Mouse (Mus musculus) hematopoietic stem cell, adult 5-6 weeks (primary cell): ENCODE data around the gene Gm36210. TPM values are rescaled to one million over a fixed set of nuclear protein-coding genes. Genes with fewer than 3 reads are reported as not detected.
A peak's percentile ranks its signal among the peaks of the same experiment; 100 is the strongest.

Source experiments
- ATAC-seq, 2 experiments: fragments of 125-278 bp in 1 of 2; replicated peaks in 1 of 2; 2 replicates each; pipeline ENCODE4 v1.8.0; 2016 to 2017; ENCODE audit warnings: inconsistent platforms in 2 of 2, mild to moderate bottlenecking in 2 of 2, moderate number of reproducible peaks in 2 of 2, low read depth in 1 of 2, moderate TSS enrichment in 1 of 2; ENCODE audit not compliant: low FRiP score in 2 of 2, poor library complexity in 2 of 2, severe bottlenecking in 2 of 2, insufficient read depth in 1 of 2, low TSS enrichment in 1 of 2
- total RNA-seq: library from RNA; stranded (forward); fragments of 172-1452, 232-1000 nt; gene quantifications from 2 replicates; pipeline ENCODE4 v1.2.3, GENCODE M21; 2017

Gene Gm36210
- total RNA-seq, result not detected in 2 replicates

DNA sequence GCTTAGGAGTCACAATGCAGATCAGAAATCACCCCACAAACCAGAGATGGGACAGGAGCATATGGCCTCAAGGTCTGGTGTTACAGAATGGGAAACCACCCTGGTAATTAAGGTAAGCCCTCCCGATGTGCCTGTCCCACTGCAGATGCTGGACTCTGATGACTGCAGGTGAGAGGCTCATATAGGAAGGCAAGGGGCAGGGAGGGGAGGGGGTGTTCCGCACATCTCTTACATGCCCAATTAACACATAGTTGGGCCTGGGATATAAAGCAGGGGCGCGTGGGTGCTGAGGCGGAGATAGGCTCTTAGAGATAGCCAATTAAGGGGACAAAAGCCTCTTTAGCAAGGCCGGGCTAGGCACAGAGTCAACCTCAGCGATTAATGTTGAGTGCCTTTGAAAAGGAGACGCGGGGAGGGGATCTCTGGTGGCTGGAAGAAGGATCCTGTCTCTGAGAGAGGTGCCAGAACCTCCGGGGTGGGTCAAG lies at the start of gene Gm36210:
Gene Gm36210, minus strand, starts transcription at position 51 of the 485 bp plus-strand sequence.
- ATAC-seq, result no peak

DNA sequence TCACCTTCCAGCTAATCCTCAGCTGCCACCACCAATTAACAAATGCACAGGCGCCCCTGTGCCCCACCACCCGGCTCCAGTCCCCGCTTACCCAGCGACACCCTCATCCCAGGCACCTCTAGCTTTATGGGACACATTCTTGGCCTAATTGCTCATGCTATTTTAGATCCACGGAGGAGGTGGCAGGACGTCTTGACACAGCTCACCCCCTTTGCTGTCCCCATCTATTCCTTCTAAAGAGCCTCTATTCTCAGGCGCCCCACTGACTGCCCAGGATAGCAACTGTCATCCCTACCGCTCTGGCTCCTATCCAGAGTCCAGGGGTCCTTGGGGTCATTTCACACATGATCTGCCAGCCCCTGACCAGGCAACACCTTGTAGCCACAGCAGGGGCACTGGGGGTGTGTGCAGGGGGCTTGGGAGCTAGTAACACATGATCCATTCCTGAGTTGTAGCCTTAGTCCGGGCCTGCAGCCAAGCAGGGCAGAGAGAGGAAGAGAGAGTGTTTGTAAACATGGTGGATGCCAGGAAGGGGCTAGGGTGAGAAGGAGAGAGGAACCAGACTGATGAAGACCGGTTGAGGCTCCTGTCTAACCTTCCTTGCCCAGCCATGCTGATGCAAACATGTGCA lies 47.6 kb upstream of the Gm36210 start:
- no peak for ATAC-seq

DNA sequence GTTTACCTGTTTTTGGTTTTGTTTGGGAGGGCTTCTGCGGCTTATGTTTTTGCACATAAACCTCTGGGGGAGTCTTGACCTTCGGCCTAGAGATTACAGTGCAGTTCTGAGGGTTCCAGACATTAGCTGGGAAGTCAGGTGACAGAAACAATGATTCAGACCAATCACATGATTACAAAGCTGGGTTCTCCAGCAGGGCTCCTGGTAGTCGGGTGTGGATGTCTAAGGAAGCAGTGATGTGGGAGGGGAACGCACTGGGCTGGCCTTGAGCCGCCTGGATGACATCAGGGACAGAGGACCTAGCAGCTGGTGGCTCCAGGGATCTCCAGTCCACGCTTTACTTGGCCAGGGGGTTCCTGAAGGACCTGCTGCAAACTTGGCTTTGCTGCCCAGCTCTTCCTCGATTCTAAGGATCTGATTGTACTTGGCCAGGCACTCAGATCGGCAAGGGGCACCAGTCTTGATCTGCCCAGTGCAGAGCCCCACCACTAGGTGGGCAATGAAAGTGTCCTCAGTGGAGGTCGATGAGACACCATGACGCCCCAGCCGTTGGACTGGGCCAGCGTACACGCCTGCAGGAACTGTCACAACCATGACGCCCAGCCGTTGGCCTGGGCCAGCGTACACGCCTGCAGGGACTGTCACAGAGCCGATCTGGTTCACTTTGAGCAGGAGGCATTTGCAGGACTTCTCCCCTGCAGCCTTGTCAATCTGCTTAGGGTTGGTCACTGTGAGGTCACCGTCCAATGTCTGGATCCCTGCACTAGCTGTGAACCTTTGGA lies 44.4 kb upstream of the Gm36210 start:
- no peak for ATAC-seq

DNA sequence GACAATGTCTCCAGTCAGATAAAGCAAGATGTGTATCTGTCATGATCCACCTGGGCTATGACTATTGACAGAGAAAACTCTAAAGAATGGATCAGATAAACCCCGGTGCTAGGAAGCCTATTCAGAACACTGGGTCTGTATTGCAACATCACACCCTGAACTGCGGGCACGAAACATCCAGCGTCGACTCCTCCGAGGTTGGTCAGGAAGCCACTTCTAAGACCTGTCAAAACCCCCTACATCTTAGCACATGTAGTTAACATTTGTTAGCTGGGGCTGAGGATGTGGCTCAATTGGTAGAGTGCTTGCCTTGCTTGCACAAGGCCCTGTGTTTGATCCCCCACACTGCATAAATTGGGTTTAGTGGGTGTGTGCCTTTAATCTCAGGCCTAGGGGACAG lies 42.1 kb upstream of the Gm36210 start:
- ATAC-seq, result no peak

- ATAC-seq, result no peak
Measured at GRCm38 (mm10) chr7:4947855-4948254, 41.5 kb upstream of the Gm36210 start.

GRCm38 (mm10) chr7:4943223-4943815 lies 37.0 kb upstream of the Gm36210 start:
- ATAC-seq, result peak; percentile 90 to 92

DNA sequence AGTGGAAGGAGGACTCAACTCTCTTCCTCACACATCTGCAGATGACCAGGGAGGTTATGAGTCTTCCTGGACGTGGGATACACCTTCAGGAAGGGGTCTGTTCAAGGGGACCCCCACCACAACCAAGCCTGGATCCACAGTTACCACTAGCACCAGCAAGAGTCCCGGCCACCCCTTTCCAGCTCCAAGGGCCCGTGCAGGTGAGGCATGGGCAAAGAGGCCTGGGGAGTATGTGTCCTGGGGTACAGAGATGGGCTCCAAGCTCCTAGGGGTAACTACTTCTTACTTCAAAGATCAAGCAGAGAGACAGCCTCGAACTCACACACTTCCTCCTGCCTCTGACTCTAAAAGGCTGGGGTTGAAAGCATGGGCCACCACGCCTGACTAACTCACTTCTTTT lies 36.4 kb upstream of the Gm36210 start:
- no peak for ATAC-seq

DNA sequence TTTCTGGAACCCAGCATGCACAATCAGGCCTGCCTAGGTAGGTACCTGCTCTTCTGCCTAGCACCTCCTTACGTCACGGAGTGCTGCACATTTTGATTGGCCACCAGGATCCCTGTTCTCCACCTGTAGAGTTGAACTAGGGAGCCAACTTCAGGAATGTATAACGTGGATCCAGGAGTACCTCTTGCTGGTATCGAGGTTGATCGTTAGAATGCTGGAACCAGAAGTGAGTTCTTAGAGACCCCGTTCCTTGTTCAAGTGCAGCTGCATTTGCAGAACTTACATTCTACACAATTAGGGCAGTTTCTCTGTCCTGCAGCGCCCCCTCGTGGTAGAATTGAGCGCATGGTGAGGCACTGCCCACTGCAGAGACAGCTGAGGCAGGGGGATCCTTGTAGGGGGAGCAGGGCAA lies 33.8 kb upstream of the Gm36210 start:
- ATAC-seq, result peak; percentile 46 to 61

DNA sequence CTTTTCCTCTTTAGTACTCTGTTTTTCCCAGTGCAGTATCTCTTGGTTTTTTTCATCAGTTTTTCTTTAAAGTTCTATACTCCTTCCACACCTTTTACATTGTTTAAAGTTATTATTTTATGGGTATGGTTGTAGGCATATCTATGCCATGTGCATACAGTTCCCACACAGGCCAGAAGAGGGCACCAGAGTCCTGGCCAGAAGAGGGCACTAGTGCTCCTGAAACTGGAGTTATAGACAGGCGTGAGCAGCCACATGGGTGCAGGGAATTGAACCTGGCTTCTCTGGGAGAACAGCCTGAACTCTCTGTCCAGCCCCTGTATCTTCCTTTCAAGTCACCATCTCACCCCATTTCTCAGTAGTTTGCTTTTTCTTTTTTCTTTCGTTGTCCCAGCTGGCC lies 32.1 kb upstream of the Gm36210 start:
- ATAC-seq, result peak; percentile 43 to 61; a peak in 2 of 4 replicates

GRCm38 (mm10) chr7:4937392-4937791 lies 31.1 kb upstream of the Gm36210 start:
- no peak for ATAC-seq

GRCm38 (mm10) chr7:4936832-4937231 lies 30.5 kb upstream of the Gm36210 start:
- ATAC-seq, result no peak

- no peak for ATAC-seq
Measured at GRCm38 (mm10) chr7:4934160-4934914, 28.0 kb upstream of the Gm36210 start.

GRCm38 (mm10) chr7:4933103-4933502 lies 26.8 kb upstream of the Gm36210 start:
- no peak for ATAC-seq

GRCm38 (mm10) chr7:4928323-4928722 lies 22.0 kb upstream of the Gm36210 start:
- ATAC-seq, result no peak

- no peak for ATAC-seq
Measured at GRCm38 (mm10) chr7:4927711-4928110, 21.4 kb upstream of the Gm36210 start.

DNA sequence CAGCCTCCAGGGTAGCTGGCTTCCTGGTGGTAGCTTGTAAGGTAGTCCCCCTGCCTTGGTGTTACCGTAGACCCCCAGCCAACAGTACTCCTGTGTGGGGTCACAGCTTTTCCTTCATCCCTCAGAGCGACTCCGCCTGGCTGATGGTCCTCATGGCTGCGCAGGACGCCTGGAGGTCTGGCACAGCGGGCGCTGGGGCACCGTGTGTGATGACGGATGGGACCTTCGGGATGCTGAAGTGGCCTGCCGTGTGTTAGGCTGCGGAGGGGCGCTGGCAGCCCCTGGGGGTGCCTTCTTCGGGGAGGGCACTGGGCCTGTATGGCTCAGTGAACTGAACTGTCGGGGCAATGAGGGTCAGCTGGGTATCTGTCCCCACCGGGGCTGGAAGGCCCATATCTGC lies 20.5 kb upstream of the Gm36210 start:
- no peak for ATAC-seq

DNA sequence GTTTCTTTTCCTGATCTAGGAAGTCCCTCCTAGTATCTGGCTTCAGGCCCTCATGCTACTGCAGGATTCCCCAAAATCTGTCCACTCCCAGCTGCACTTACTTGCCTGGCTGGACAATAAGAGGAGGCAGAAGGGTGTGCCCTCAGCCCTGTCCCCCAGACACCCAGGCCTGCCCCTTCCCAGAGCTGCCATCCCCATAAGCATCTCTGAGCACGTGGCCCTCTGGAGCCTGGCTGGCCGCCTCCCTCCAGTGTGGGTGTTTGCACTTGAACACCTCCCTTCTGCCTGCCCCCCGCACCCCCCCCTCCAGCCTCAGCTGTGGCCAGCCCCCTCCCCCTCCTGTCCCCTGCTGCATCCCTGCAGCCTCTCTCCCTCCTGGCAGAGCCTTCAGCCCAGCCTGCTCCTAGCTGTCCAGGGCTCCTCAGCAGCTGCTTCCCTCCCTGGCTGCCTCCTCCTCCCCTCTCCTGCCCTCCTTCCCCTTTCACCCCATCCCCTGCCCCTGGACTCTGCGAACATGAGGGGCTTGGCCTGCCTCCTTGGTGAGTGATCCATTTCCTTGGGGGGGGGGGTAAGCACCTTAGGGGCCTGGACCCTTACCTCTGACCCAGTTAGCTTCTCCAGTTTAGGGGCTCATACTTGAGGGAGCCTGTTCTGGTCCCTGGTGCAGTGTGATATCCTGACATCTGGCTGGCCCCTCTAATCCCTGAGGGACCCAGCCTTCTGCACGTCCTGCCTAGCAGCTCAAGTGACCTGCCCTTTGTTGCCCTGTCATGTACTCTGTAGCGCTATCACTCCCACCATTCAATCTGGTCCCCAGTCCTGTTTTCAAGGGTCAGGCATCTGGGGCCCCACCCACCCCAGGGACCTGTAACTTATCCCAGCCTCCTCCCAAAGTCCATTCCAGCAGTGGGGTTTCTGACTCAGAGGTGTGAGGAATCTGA lies 19.4 kb upstream of the Gm36210 start, which contains the start of gene Ssc5d:
Gene Ssc5d, plus strand, starts transcription at position 345 of the 941 bp plus-strand sequence.
- ATAC-seq, result no peak
